Mouse (Mus musculus): ENCODE data around the gene Lypd3. TPM values are rescaled to one million over a fixed set of nuclear protein-coding genes. Genes with fewer than 3 reads are reported as not detected.
A peak's percentile ranks its signal among the peaks of the same experiment; 100 is the strongest.

Gene Lypd3
- polyA plus RNA-seq, 1 experiment = 0.06 TPM

DNA sequence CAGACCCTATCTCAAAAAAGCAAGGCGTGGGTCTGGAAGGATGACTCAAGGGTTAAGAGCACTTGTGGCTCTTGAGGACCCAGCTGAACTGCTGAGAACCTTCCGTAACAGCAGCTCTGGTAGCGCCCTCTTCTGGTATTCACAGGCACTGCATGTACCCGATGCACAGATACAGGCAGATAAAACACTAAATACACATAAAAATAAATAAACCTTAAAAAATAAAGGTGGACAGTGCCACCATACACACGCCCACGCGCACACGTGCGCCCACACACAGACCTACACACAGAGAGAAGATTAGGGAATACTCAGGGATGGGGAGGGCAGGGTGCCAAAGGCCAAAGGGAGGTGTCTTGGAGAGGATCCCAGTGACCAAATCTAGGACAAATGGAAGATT lies 6.1 kb downstream of the Lypd3 start:
- no peak for TF ChIP-seq POLR2A (IDR thresholded peaks at IDR 0.05; ENCODE audit: control insufficient read depth, low read depth, low read length)
- TF ChIP-seq CTCF (IDR thresholded peaks at IDR 0.05; ENCODE audit: control insufficient read depth, insufficient read depth, insufficient replicate concordance, low read depth, low read length) = peak; percentile 84; the same call in 1 of the 2 replicates
- H3K36me3 ChIP-seq (ENCODE audit: control insufficient read depth, insufficient read depth, low read length) = no peaks in the 10 kb centered on the region
- H3K4me1 ChIP-seq (ENCODE audit: control insufficient read depth, insufficient read depth, low read length) = peaks cover 15% of the 10 kb centered on the region
- H3K27me3 ChIP-seq (ENCODE audit: control insufficient read depth, insufficient read depth, low read length) = no peaks in the 10 kb centered on the region; the same call in 1 of the 2 replicates
- no peak overlapping the region for H3K27ac ChIP-seq (ENCODE audit: control insufficient read depth, insufficient read depth, low read depth, low read length)
- no peak overlapping the region for H3K4me3 ChIP-seq (ENCODE audit: control insufficient read depth, low read depth, low read length)

DNA sequence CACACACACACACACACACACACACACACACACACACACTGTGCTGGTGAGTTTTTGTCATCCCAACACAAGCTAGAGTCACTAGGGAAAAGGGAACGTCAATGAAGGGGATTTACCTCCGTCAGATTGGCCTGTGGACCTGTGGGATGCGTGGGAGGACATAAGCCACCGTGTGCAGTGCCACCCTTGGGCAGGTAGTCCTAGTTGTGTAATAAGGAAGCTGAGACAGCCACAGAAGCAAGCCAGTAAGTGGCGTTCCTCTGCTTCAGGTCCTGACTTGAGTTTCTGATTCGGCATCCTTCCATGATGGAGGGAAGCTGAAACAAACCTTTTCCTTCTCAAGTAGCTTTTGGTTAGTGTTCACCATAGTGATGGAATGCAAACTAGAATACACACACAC lies 8.1 kb downstream of the Lypd3 start:
- Histone ChIP-seq H3K4me3 (ENCODE audit: control insufficient read depth, low read depth, low read length) (no peak overlapping the region), H3K36me3 (ENCODE audit: control insufficient read depth, insufficient read depth, low read length) (no peaks in the 10 kb centered on the region), H3K27ac (ENCODE audit: control insufficient read depth, insufficient read depth, low read depth, low read length) (no peak overlapping the region), H3K27me3 (ENCODE audit: control insufficient read depth, insufficient read depth, low read length) (no peaks in the 10 kb centered on the region), H3K4me1 (ENCODE audit: control insufficient read depth, insufficient read depth, low read length) (peaks cover 3% of the 10 kb centered on the region)
- TF ChIP-seq CTCF (IDR thresholded peaks at IDR 0.05; ENCODE audit: control insufficient read depth, insufficient read depth, insufficient replicate concordance, low read depth, low read length) (no peak), POLR2A (IDR thresholded peaks at IDR 0.05; ENCODE audit: control insufficient read depth, low read depth, low read length) (no peak)

DNA sequence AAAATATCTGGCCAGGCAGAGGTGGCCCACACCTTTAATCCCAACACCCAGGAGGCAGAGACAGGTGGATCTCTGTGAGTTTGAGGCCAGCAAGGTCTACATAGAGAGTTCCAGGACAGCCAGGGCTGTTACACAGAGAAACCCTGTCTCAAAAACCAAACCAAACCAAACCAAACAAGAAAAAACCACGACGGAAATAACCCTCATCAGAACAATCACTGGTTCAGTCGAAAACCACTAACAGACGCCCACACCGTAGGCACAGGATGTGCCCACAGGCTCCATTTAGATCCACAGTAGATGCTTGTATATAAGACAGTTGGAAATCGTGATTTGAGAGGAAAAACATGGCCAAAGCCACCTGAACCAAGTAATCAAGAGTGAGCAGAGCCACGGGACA lies 8.6 kb downstream of the Lypd3 start:
- no peak overlapping the region for H3K4me3 ChIP-seq (ENCODE audit: control insufficient read depth, low read depth, low read length)
- no peak for TF ChIP-seq POLR2A (IDR thresholded peaks at IDR 0.05; ENCODE audit: control insufficient read depth, low read depth, low read length)
- TF ChIP-seq CTCF (IDR thresholded peaks at IDR 0.05; ENCODE audit: control insufficient read depth, insufficient read depth, insufficient replicate concordance, low read depth, low read length) = no peak
- H3K27me3 ChIP-seq (ENCODE audit: control insufficient read depth, insufficient read depth, low read length) = no peaks in the 10 kb centered on the region
- H3K36me3 ChIP-seq (ENCODE audit: control insufficient read depth, insufficient read depth, low read length) = no peaks in the 10 kb centered on the region
- H3K4me1 ChIP-seq (ENCODE audit: control insufficient read depth, insufficient read depth, low read length) = peaks cover 3% of the 10 kb centered on the region
- no peak overlapping the region for H3K27ac ChIP-seq (ENCODE audit: control insufficient read depth, insufficient read depth, low read depth, low read length)

DNA sequence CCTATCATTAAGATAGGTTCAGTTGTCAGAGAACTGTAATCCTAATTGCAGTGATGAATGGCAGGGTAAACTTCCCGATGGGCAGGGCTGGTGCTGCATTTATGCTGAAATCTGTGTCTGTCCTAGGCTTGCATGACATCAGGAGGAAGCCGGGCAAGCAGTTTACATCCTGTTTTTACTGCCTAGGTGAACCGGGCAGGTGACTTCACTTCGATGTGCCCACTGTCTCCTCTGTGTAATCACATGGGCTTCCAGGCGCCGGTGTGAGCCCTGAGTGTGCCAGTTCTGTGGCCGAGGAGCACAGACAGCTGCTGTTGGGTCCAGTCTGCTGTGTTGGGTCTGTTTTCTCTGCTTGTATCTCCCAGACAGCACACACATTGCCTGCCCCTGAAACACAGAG lies 10.1 kb downstream of the Lypd3 start:
- H3K36me3 ChIP-seq (ENCODE audit: control insufficient read depth, insufficient read depth, low read length) = no peaks in the 10 kb centered on the region
- no peaks in the 10 kb centered on the region for H3K27me3 ChIP-seq (ENCODE audit: control insufficient read depth, insufficient read depth, low read length)
- H3K4me1 ChIP-seq (ENCODE audit: control insufficient read depth, insufficient read depth, low read length) = peaks cover under 1% of the 10 kb centered on the region; the same call in 1 of the 2 replicates
- H3K27ac ChIP-seq (ENCODE audit: control insufficient read depth, insufficient read depth, low read depth, low read length) = no peak overlapping the region
- TF ChIP-seq CTCF (IDR thresholded peaks at IDR 0.05; ENCODE audit: control insufficient read depth, insufficient read depth, insufficient replicate concordance, low read depth, low read length) = no peak
- no peak for TF ChIP-seq POLR2A (IDR thresholded peaks at IDR 0.05; ENCODE audit: control insufficient read depth, low read depth, low read length)
- no peak overlapping the region for H3K4me3 ChIP-seq (ENCODE audit: control insufficient read depth, low read depth, low read length)

DNA sequence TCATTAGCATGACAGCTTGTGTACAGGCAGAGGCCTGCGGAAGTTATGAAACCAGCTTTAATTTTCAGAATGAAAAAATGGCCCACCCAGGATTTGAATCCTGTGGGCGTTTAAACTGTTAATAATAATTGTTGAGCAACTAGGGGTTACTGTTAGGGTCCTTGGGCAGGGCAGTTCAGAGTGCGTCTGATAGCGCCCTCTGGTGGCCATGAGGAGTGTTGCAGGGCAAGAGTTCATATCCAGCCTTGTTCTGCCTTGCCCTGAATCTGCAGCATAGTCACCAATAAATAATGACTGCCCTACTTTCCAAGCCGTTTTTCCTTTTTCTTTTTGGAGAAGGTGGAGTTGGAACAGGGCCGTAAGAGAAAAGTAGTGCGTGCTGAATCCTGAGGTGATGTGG lies 17.3 kb downstream of the Lypd3 start:
- H3K4me1 ChIP-seq (ENCODE audit: control insufficient read depth, insufficient read depth, low read length) = peaks cover 2% of the 10 kb centered on the region; the same call in 1 of the 2 replicates
- TF ChIP-seq CTCF (IDR thresholded peaks at IDR 0.05; ENCODE audit: control insufficient read depth, insufficient read depth, insufficient replicate concordance, low read depth, low read length) (peak; percentile 97), POLR2A (IDR thresholded peaks at IDR 0.05; ENCODE audit: control insufficient read depth, low read depth, low read length) (no peak)
- no peak overlapping the region for H3K27ac ChIP-seq (ENCODE audit: control insufficient read depth, insufficient read depth, low read depth, low read length)
- H3K27me3 ChIP-seq (ENCODE audit: control insufficient read depth, insufficient read depth, low read length) = no peaks in the 10 kb centered on the region
- H3K4me3 ChIP-seq (ENCODE audit: control insufficient read depth, low read depth, low read length) = no peak overlapping the region
- H3K36me3 ChIP-seq (ENCODE audit: control insufficient read depth, insufficient read depth, low read length) = no peaks in the 10 kb centered on the region

DNA sequence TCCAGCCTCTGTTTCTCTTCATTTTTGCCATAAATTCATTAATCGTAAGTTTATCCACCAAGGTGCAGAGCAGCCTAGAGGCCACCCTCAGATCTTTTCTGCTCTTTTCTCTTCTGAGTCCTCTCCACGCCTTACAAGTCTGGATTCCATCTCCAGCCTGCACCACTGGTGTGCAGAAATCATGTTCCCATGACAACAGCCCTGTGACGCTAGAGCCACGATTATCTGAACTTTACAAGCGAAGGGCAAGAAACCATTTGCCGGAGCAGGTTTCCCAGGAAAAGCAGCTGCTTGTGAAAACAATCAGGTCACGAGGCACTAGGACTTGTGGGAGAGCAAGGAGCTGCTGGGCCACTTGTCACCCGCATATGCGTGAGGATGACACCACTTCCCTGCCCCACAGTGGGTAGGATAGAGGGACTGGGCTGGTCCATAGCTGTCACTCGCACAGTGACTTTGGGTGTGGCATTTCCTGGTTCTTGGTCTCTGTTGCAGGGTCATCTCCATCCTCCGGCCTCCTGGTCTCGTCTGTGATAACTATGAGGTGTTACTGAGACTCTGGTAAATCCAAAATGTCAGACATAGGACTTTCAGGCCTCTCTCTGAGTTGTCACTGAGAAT lies 23.5 kb downstream of the Lypd3 start:
- Histone ChIP-seq H3K27me3 (ENCODE audit: control insufficient read depth, insufficient read depth, low read length) (no peaks in the 10 kb centered on the region), H3K27ac (ENCODE audit: control insufficient read depth, insufficient read depth, low read depth, low read length) (no peak overlapping the region), H3K4me1 (ENCODE audit: control insufficient read depth, insufficient read depth, low read length) (peaks cover 2% of the 10 kb centered on the region; the same call in 1 of the 2 replicates), H3K4me3 (ENCODE audit: control insufficient read depth, low read depth, low read length) (no peak overlapping the region), H3K36me3 (ENCODE audit: control insufficient read depth, insufficient read depth, low read length) (no peaks in the 10 kb centered on the region)
- TF ChIP-seq POLR2A (IDR thresholded peaks at IDR 0.05; ENCODE audit: control insufficient read depth, low read depth, low read length) = no peak
- no peak for TF ChIP-seq CTCF (IDR thresholded peaks at IDR 0.05; ENCODE audit: control insufficient read depth, insufficient read depth, insufficient replicate concordance, low read depth, low read length)

DNA sequence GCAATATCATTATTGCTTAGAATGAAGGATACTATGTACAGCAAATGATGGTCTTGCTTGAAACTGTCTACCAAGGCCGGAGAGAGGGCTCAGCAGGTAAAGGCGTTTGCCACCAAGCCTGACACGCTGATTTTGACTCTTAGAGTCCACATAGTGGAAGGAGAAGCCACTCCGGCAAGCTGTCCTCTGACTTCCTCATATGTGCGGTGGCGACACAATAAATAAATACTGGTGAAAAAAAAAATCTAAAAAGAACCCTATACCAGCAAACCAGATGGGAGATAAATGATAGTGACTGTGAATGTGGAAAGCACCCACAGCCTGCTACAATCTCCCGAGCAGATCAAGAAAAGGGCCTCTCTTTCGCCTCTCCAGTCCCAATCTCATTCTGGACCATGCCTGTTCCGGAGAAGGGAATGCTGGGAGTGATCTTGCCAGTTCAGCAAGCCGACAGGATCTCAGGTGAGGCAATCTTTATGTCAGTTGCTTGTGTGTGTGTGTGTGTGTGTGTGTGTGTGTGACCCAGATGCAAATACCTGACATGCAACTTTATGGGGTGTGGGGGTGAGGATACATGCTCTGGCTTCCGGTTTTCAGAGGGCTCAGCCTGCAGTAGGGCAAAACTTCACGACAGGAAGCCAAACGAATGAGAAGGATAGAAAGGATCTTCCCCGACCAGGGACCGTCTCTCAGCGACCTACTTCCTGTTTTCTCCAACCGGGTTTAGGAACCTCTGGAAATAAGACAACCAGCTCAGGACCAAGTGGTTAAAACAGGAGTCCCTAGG lies 25.0 kb downstream of the Lypd3 start:
- no peak overlapping the region for H3K27ac ChIP-seq (ENCODE audit: control insufficient read depth, insufficient read depth, low read depth, low read length)
- H3K4me1 ChIP-seq (ENCODE audit: control insufficient read depth, insufficient read depth, low read length) = peaks cover 2% of the 10 kb centered on the region; the same call in 1 of the 2 replicates
- no peaks in the 10 kb centered on the region for H3K36me3 ChIP-seq (ENCODE audit: control insufficient read depth, insufficient read depth, low read length)
- no peak overlapping the region for H3K4me3 ChIP-seq (ENCODE audit: control insufficient read depth, low read depth, low read length)
- H3K27me3 ChIP-seq (ENCODE audit: control insufficient read depth, insufficient read depth, low read length) = no peaks in the 10 kb centered on the region
- TF ChIP-seq CTCF (IDR thresholded peaks at IDR 0.05; ENCODE audit: control insufficient read depth, insufficient read depth, insufficient replicate concordance, low read depth, low read length) = no peak
